1 mouse cellular context compared by ENCODE assay signal in the genomic region with DNA sequence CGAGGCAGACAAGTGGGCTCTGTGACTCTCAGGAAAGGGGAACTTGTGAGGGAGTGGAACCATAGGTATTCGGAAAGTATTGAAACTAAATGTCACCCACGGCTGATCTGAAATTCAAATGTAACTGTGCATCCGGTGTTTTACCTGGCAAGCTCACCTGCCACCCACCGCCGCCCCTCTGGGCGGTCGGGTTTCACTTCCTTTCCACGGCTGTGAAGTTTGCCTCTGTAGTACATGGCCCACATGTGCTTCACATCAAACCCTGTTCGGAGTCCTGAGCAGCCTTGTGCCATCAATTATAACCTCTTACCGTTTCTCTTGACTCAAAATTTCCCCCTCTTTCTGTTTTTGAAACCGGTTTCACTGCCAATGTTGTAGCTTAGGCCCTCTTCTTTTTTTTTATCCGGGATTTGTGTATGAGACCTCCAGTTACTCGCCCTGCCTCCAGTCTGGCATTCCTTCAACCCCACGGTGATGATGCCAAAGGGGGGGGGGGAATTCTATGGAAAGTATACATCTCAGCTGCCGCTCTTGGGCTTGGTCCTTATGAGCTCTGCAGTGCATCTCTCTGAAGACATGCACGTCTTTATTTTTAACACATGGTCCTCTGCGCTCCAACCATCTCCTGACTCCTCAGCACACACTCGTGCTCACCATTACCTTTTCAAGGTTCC.
TF ChIP-seq lines count a peak whose summit lies in the region.

No protein-coding gene starts in this region.

TF ChIP-seq in CH12.LX, 34 proteins besides CTCF, POLR2A, EP300 and RAD21 (continued from another document):
- TF ChIP-seq CHD1 (IDR thresholded peaks at IDR 0.05; ENCODE audit: low read depth, low read length) (no peak), RCOR1 (conservative IDR thresholded peaks at IDR 0.05; ENCODE audit: low read depth, low read length) (0 out of 2 replicates have a peak, but pooled peaks have one; percentile 48), KAT2A (IDR thresholded peaks at IDR 0.05; ENCODE audit: insufficient replicate concordance, low read length) (no peak), PAX5 (IDR thresholded peaks at IDR 0.05; ENCODE audit: low read length) (no peak), SMC3 (IDR thresholded peaks at IDR 0.05; ENCODE audit: low read depth, low read length) (no peak), NRF1 (IDR thresholded peaks at IDR 0.05; ENCODE audit: low read depth, low read length) (no peak), E2F4 (IDR thresholded peaks at IDR 0.05; ENCODE audit: insufficient replicate concordance, low read depth, low read length) (no peak), ELF1 (IDR thresholded peaks at IDR 0.05; ENCODE audit: low read depth, low read length) (peak; percentile 30; the same call in 1 of the 2 replicates), TBP (conservative IDR thresholded peaks at IDR 0.05; ENCODE audit: low read depth, low read length) (no peak; the same call in 1 of the 2 replicates), ZKSCAN1 (IDR thresholded peaks at IDR 0.05; ENCODE audit: borderline replicate concordance, low read depth, low read length) (no peak), GABPA (IDR thresholded peaks at IDR 0.05; ENCODE audit: insufficient replicate concordance, low read depth, low read length) (no peak), ZMIZ1 (IDR thresholded peaks at IDR 0.05; ENCODE audit: low read depth, low read length) (no peak), MXI1 (IDR thresholded peaks at IDR 0.05; ENCODE audit: low read depth, low read length) (peak; percentile 75; the same call in 1 of the 2 replicates), MEF2A (IDR thresholded peaks at IDR 0.05; ENCODE audit: borderline replicate concordance, low read depth, low read length) (peak; percentile 59; the same call in 1 of the 2 replicates), CHD2 (IDR thresholded peaks at IDR 0.05; ENCODE audit: low read length) (no peak), NELFE (IDR thresholded peaks at IDR 0.05; ENCODE audit: low read depth, low read length) (no peak), MAX (IDR thresholded peaks at IDR 0.05; ENCODE audit: low read length) (peak; percentile 89), SIN3A (IDR thresholded peaks at IDR 0.05; ENCODE audit: low read length) (no peak), UBTF (IDR thresholded peaks at IDR 0.05; ENCODE audit: low read depth, low read length) (no peak), USF2 (conservative IDR thresholded peaks at IDR 0.05; ENCODE audit: low read depth, low read length) (no peak)
